Mouse (Mus musculus): ENCODE results near the gene Myo1a.

DNA sequence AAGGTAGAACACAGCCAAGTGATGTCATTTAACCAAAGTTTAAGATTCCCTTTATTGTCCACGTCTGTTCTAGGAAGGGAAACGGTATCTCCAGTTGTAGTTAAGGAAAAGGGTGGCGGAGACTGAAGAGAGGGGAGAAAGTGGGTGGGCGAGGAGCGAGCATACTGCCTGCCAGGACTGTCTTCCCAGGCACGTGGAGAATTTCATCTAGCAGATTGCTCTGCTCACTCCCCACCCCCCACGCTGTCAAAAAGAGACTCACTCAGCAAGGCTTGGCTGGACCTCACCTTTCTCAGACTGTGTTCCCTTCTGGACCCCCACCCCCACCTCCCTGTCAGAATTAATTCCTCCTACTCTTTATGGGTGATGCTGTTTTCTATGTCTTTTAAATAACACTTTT is 35.8 kb upstream of the Myo1a start:
- TF ChIP-seq POLR2A (IDR thresholded peaks at IDR 0.05; ENCODE audit: low read depth, low read length) (no peak; the same call in 1 of the 2 replicates), CTCF (IDR thresholded peaks at IDR 0.05; ENCODE audit: borderline replicate concordance, insufficient read depth, low read length) (no peak)

Measured in embryonic fibroblast, embryonic 13.5 days (primary cell).